Mouse (Mus musculus) left cerebral cortex, adult 8-10 months (tissue): ENCODE results near the gene Aktip. TPM values are rescaled to one million over a fixed set of nuclear protein-coding genes. Genes with fewer than 3 reads are reported as not detected.

Experiments
- DNase-seq, 2 experiments: peaks; one replicate each; pipeline ENCODE4 v3.0.0; 2022; ENCODE audit warnings: low spot score in 2 of 2
- total RNA-seq, 4 experiments: library from RNA; stranded (reverse); gene quantifications; 2 replicates each; pipeline ENCODE4 v1.2.4; 2022

Aktip gene
- total RNA-seq, 4 experiments from 2014 or later, result 125 to 139 (median 126) TPM

GRCm38 (mm10) chr8:91132731-91133130, 67.0 kb downstream of the Aktip start:
- no peak for DNase-seq

GRCm38 (mm10) chr8:91126786-91127185, 73.0 kb downstream of the Aktip start:
- peak in 1 of 2 experiments; percentile 67 for DNase-seq

- DNase-seq, result no peak
These were observed 75.5 kb downstream of the Aktip start for GRCm38 (mm10) chr8:91124315-91124714.

- no peak for DNase-seq
These were observed 81.6 kb downstream of the Aktip start for GRCm38 (mm10) chr8:91118131-91118530.

- DNase-seq, result no peak
These were observed 82.2 kb downstream of the Aktip start for GRCm38 (mm10) chr8:91117537-91117936.

- DNase-seq, result no peak
These were observed 84.9 kb downstream of the Aktip start for GRCm38 (mm10) chr8:91114910-91115309.

GRCm38 (mm10) chr8:91114428-91114827, 85.3 kb downstream of the Aktip start:
- DNase-seq, result no peak

- DNase-seq, result no peak
These were observed 87.8 kb downstream of the Aktip start for GRCm38 (mm10) chr8:91111868-91112477.

- no peak for DNase-seq
These were observed 93.5 kb downstream of the Aktip start for GRCm38 (mm10) chr8:91106271-91106670.

GRCm38 (mm10) chr8:91098106-91098505, 101.7 kb downstream of the Aktip start:
- DNase-seq, result no peak

GRCm38 (mm10) chr8:91094135-91094534, 105.6 kb downstream of the Aktip start:
- no peak for DNase-seq

GRCm38 (mm10) chr8:91089601-91090000, 110.2 kb downstream of the Aktip start:
- no peak for DNase-seq

- no peak for DNase-seq
These were observed 111.3 kb downstream of the Aktip start for GRCm38 (mm10) chr8:91088452-91088851.

- DNase-seq, result no peak
These were observed 117.3 kb downstream of the Aktip start for GRCm38 (mm10) chr8:91082428-91082827.

- DNase-seq, result no peak
These were observed 117.9 kb downstream of the Aktip start for GRCm38 (mm10) chr8:91081911-91082310.

- no peak for DNase-seq
These were observed 120.1 kb downstream of the Aktip start for GRCm38 (mm10) chr8:91079678-91080077.

- DNase-seq, result no peak
These were observed 122.5 kb downstream of the Aktip start for GRCm38 (mm10) chr8:91077077-91077867.

GRCm38 (mm10) chr8:91070275-91070859, 129.4 kb downstream of the Aktip start:
- DNase-seq, result peak; percentile 38 to 70

- DNase-seq, result peak; percentile 93 to 96
These were observed 129.9 kb downstream of the Aktip start, which contains the start of gene Rbl2 for GRCm38 (mm10) chr8:91069834-91070233. Rbl2 (plus strand) TSS chr8:91070057.

GRCm38 (mm10) chr8:91069407-91069806, 130.4 kb downstream of the Aktip start:
- DNase-seq, result no peak

GRCm38 (mm10) chr8:91065179-91065578, 134.6 kb downstream of the Aktip start:
- DNase-seq, result no peak
